Mouse (Mus musculus) liver, embryonic 14.5 days (tissue): ENCODE measurements around the gene Ctdspl2.

ENCODE experiments used
- CTCF ChIP-seq: IDR thresholded peaks from 2 replicates; pipeline ENCODE4 v1.5.1; 2016; ENCODE audit warnings: antibody characterized with exemption, low read depth, control low read depth
- EP300 ChIP-seq: IDR thresholded peaks from 2 replicates; pipeline ENCODE4 v1.6.1; 2016; ENCODE audit warnings: antibody characterized with exemption, low read depth

GRCm38 (mm10) chr2:122018705-122019104, 62.9 kb downstream of the Ctdspl2 start:
- no peak for TF ChIP-seq EP300
- no peak for TF ChIP-seq CTCF
